22 mouse cellular contexts compared by ENCODE assay signal in genomic region chr15:82151176-82151575, GRCm38 (mm10). TPM values are rescaled to one million over a fixed set of nuclear protein-coding genes. Genes with fewer than 3 reads are reported as not detected.
DNase-seq lines count a peak whose midpoint lies in the region; ATAC-seq and TF ChIP-seq lines count a peak whose summit lies in the region.
"Had no signal": no experiment of that assay in that cellular context is flagged by ENCODE, and none has a peak within 500 bp of the region (broad histone marks: within the 10 kb centered on the region; RNA-seq: fewer than 3 reads in every experiment).

No protein-coding gene starts in this region.

- H3K27me3 ChIP-seq in CH12.LX (replicated peaks) = no peaks in the 10 kb centered on the region
- no peaks in the 10 kb centered on the region for H3K27me3 ChIP-seq in myocyte (ENCODE audit: control insufficient read depth, insufficient read depth, insufficient read length)
- H3K27me3 ChIP-seq in stomach, postnatal 0 days (ENCODE audit: control insufficient read depth, insufficient read depth, low read length) = no peaks in the 10 kb centered on the region
- H3K27me3 ChIP-seq in hindbrain, postnatal 0 days (ENCODE audit: insufficient read depth, low read length) = no peaks in the 10 kb centered on the region
- H3K27me3 ChIP-seq: embryonic facial prominence, embryonic 12.5 days; forebrain, embryonic 13.5 days; forebrain, embryonic 15.5 days had no signal

- peaks cover 87% of the 10 kb centered on the region for H3K79me2 ChIP-seq in CH12.LX (replicated peaks; ENCODE audit: control insufficient read depth, extremely low read depth, insufficient read depth, poor library complexity, severe bottlenecking)
- peaks cover 84% of the 10 kb centered on the region for H3K79me2 ChIP-seq in myocyte (ENCODE audit: control insufficient read depth, insufficient read depth)

- H3K9ac ChIP-seq in CH12.LX (ENCODE audit: insufficient read depth, low read depth) = peak overlapping the region; percentile 29; the same call in 1 of the 2 replicates
- H3K9ac ChIP-seq in stomach, postnatal 0 days (ENCODE audit: low read length) = no peak overlapping the region
- H3K9ac ChIP-seq in hindbrain, postnatal 0 days (replicated peaks; ENCODE audit: low read length) = no peak overlapping the region
- H3K9ac ChIP-seq: embryonic facial prominence, embryonic 12.5 days; forebrain, embryonic 13.5 days; forebrain, embryonic 15.5 days; forebrain, postnatal 0 days had no signal

- no peak for TF ChIP-seq CTCF in CH12.LX (conservative IDR thresholded peaks at IDR 0.05 in 1 of 2, IDR thresholded peaks at IDR 0.05 in 1 of 2; ENCODE audit: low read depth in 2 of 2, low read length in 2 of 2)
- TF ChIP-seq CTCF in stomach, postnatal 0 days (IDR thresholded peaks at IDR 0.05; ENCODE audit: low read depth) = no peak
- no peak for TF ChIP-seq CTCF in hindbrain, postnatal 0 days (IDR thresholded peaks at IDR 0.05; ENCODE audit: low read depth)

- H3ac ChIP-seq in myocyte (ENCODE audit: control insufficient read depth, insufficient read length) = no peak overlapping the region

- TF ChIP-seq POLR2A in CH12.LX (IDR thresholded peaks at IDR 0.05; ENCODE audit: low read depth, low read length) = no peak
- TF ChIP-seq POLR2A in myocyte (IDR thresholded peaks at IDR 0.05; ENCODE audit: insufficient read length, low read depth) = no peak

- peaks cover 16 to 69% of the 10 kb centered on the region in 2 experiments for H3K4me1 ChIP-seq in CH12.LX (ENCODE audit: control insufficient read depth in 1 of 2, insufficient read depth in 2 of 2)
- peaks cover 10% of the 10 kb centered on the region; the same call in 1 of the 2 replicates for H3K4me1 ChIP-seq in stomach, postnatal 0 days (replicated peaks; ENCODE audit: control insufficient read depth, insufficient read depth)
- H3K4me1 ChIP-seq in hindbrain, postnatal 0 days (ENCODE audit: insufficient read depth, low read length) = peaks cover 23% of the 10 kb centered on the region

- H3K4me3 ChIP-seq in CH12.LX (replicated peaks in 1 of 3; ENCODE audit: low read depth in 2 of 3, low read length in 2 of 3, poor library complexity in 1 of 3) (no peak overlapping the region), myocyte (no peak overlapping the region)
- no peak overlapping the region for H3K4me3 ChIP-seq in stomach, postnatal 0 days (ENCODE audit: low read depth, low read length)
- no peak overlapping the region for H3K4me3 ChIP-seq in hindbrain, postnatal 0 days (ENCODE audit: low read length)
- H3K4me3 ChIP-seq: embryonic facial prominence, embryonic 10.5 days; embryonic facial prominence, embryonic 12.5 days; forebrain, embryonic 13.5 days; forebrain, embryonic 15.5 days had no signal

- H3K4me2 ChIP-seq in CH12.LX (ENCODE audit: insufficient read depth, low read depth, poor library complexity, severe bottlenecking) = peak overlapping the region; percentile 69
- no peak overlapping the region for H3K4me2 ChIP-seq in myocyte (ENCODE audit: low read depth)
- no peak overlapping the region for H3K4me2 ChIP-seq in stomach, postnatal 0 days (replicated peaks; ENCODE audit: low read depth)
- no peak overlapping the region for H3K4me2 ChIP-seq in hindbrain, postnatal 0 days (ENCODE audit: low read depth, low read length)
- H3K4me2 ChIP-seq: embryonic facial prominence, embryonic 12.5 days; forebrain, embryonic 13.5 days; forebrain, embryonic 15.5 days had no signal

- dilution Hi-C loops in CH12.LX (cut with MboI; ENCODE audit: extremely low pct_ligation_motif_present, extremely low pct_unique_long_range_greater_than_20kb, low sequenced_read_pairs) = no loop called here

- DNase-seq in 416B (ENCODE audit: low read depth) (peak; percentile 56), CH12.LX (ENCODE audit: extremely low read depth) (no peak), MN1 (ENCODE audit: low spot score) (no peak)
- no peak for DNase-seq in stomach, postnatal 0 days (ENCODE audit: low spot score)
- DNase-seq in hindbrain, postnatal 0 days (ENCODE audit: low spot score) = no peak
- no peak for DNase-seq in natural killer cell, adult 2 months (ENCODE audit: low spot score in 2 of 2)
- DNase-seq: adrenal gland, adult 8-10 months; adrenal gland, postnatal 14 days; adrenal gland, postnatal 36 days; cerebellum, adult 11-12 months; cerebellum, adult 2 months; cerebellum, adult 9-10 months; cerebellum, postnatal 10 days; cerebellum, postnatal 25 days; forebrain, postnatal 0 days had no signal

- in situ Hi-C loops in CH12.LX (cut with MboI; ENCODE audit: low pct_ligation_motif_present, low pct_unique_long_range_greater_than_20kb, low sequenced_read_pairs) = no loop called here

- peak; percentile 63 for TF ChIP-seq EP300 in CH12.LX (IDR thresholded peaks at IDR 0.05; ENCODE audit: low read length)
- TF ChIP-seq EP300 in stomach, postnatal 0 days (optimal IDR thresholded peaks at IDR 0.05) = no peak

- peaks cover 0 to 39% of the 10 kb centered on the region in 2 experiments for H3K36me3 ChIP-seq in CH12.LX (replicated peaks in 1 of 2; ENCODE audit: control insufficient read depth in 1 of 2, insufficient read depth in 1 of 2, low read length in 1 of 2)
- H3K36me3 ChIP-seq in myocyte (ENCODE audit: control insufficient read depth, insufficient read depth) = peaks cover 19% of the 10 kb centered on the region
- no peaks in the 10 kb centered on the region for H3K36me3 ChIP-seq in stomach, postnatal 0 days (ENCODE audit: control insufficient read depth, insufficient read depth, low read length)
- no peaks in the 10 kb centered on the region for H3K36me3 ChIP-seq in hindbrain, postnatal 0 days (ENCODE audit: insufficient read depth, low read length)
- H3K36me3 ChIP-seq: embryonic facial prominence, embryonic 12.5 days; forebrain, embryonic 15.5 days had no signal

- TF ChIP-seq RAD21 in CH12.LX (IDR thresholded peaks at IDR 0.05; ENCODE audit: low read depth, low read length) = no peak

- 86% methylated on average over 4 of the region's 4 CpGs for WGBS in stomach, postnatal 0 days
- 92% methylated on average over 4 of the region's 4 CpGs for WGBS in hindbrain, postnatal 0 days

- ATAC-seq in stomach, postnatal 0 days (ENCODE audit: low FRiP score, low TSS enrichment) = no peak
- no peak for ATAC-seq in hindbrain, postnatal 0 days
- ATAC-seq: activated CD4-positive, CD25-positive, alpha-beta regulatory T cell, adult 4 months; CD4-positive, CD25-positive, alpha-beta regulatory T cell, adult 4 months; forebrain, embryonic 13.5 days; forebrain, embryonic 15.5 days; forebrain, postnatal 0 days had no signal

- no peaks in the 10 kb centered on the region for H3K9me3 ChIP-seq in CH12.LX (replicated peaks; ENCODE audit: low read length)
- H3K9me3 ChIP-seq in stomach, postnatal 0 days (ENCODE audit: control insufficient read depth, low read length) = no peaks in the 10 kb centered on the region
- no peaks in the 10 kb centered on the region for H3K9me3 ChIP-seq in hindbrain, postnatal 0 days (ENCODE audit: low read length)
- H3K9me3 ChIP-seq: embryonic facial prominence, embryonic 10.5 days; embryonic facial prominence, embryonic 12.5 days; forebrain, embryonic 13.5 days; forebrain, embryonic 15.5 days had no signal

- peak overlapping the region; percentile 71; the same call in 1 of the 2 replicates for H3K27ac ChIP-seq in CH12.LX (ENCODE audit: insufficient read depth, low read depth)
- 0 out of 2 replicates have a peak overlapping the region, but pooled peaks have one; percentile 4 for H3K27ac ChIP-seq in stomach, postnatal 0 days (replicated peaks)
- H3K27ac ChIP-seq in hindbrain, postnatal 0 days = no peak overlapping the region
- H3K27ac ChIP-seq: embryonic facial prominence, embryonic 10.5 days; embryonic facial prominence, embryonic 12.5 days; forebrain, embryonic 13.5 days; forebrain, embryonic 15.5 days had no signal

TF ChIP-seq in CH12.LX, 34 proteins besides CTCF, POLR2A, EP300 and RAD21:
- TF ChIP-seq CHD2 (IDR thresholded peaks at IDR 0.05; ENCODE audit: low read length) = no peak
- TF ChIP-seq ETS1 (conservative IDR thresholded peaks at IDR 0.05; ENCODE audit: low read depth, low read length) = peak; percentile 53; the same call in 1 of the 2 replicates
- peak; percentile 97 for TF ChIP-seq ZKSCAN1 (IDR thresholded peaks at IDR 0.05; ENCODE audit: borderline replicate concordance, low read depth, low read length)
- TF ChIP-seq JUND (conservative IDR thresholded peaks at IDR 0.05; ENCODE audit: low read depth, low read length) = peak; percentile 70; the same call in 1 of the 2 replicates
- peak; percentile 57; the same call in 1 of the 2 replicates for TF ChIP-seq MXI1 (IDR thresholded peaks at IDR 0.05; ENCODE audit: low read depth, low read length)
- TF ChIP-seq JUN (IDR thresholded peaks at IDR 0.05; ENCODE audit: insufficient read depth, low read depth, low read length) = peak; percentile 68
- TF ChIP-seq USF1 (IDR thresholded peaks at IDR 0.05; ENCODE audit: low read depth, low read length) = no peak

TF ChIP-seq in myocyte, 11 proteins besides CTCF, POLR2A, EP300 and RAD21:
- TF ChIP-seq MYOD1 (IDR thresholded peaks at IDR 0.05; ENCODE audit: control insufficient read depth in 1 of 3, insufficient read length in 2 of 3, low read depth in 2 of 3) (no peak), POLR2AphosphoS2 (IDR thresholded peaks at IDR 0.05; ENCODE audit: insufficient read length, low read depth) (peak; percentile 19)

RNA-seq across cellular contexts. Expression of gene Srebf2, which starts 4.2 kb away (rescaled TPM):
- 130 and 159 TPM in 2 replicates for total RNA-seq in CH12.LX (2012; rRNA removed)
- total RNA-seq in CH12.LX (2014; rRNA removed) = 77.6 and 94.3 TPM in 2 replicates
- polyA plus RNA-seq in CH12.LX (2012; ENCODE audit: insufficient read length, low read depth) = 214 and 253 TPM in 2 replicates
- 285 TPM for polyA plus RNA-seq in myocyte (2012; fragmentation: generic; extraction: Trizol)
- polyA plus RNA-seq in stomach, postnatal 0 days (2015; fragmentation: Nextera tagmentation; extraction: Ambion mirVana) = 119 and 127 TPM in 2 replicates
- total RNA-seq in hindbrain, postnatal 0 days (2014; rRNA removed) = 256 and 266 TPM in 2 replicates
- 139 and 145 TPM in 2 replicates for polyA plus RNA-seq in hindbrain, postnatal 0 days (2015; fragmentation: Nextera tagmentation; extraction: Ambion mirVana)

RNA-seq across cellular contexts. Expression of gene Ccdc134, which starts 23.5 kb away (rescaled TPM):
- total RNA-seq in CH12.LX (2012; rRNA removed) (37.1 and 48.8 TPM in 2 replicates), CH12.LX (2014; rRNA removed) (35.1 and 35.7 TPM in 2 replicates)
- polyA plus RNA-seq in CH12.LX (2012; ENCODE audit: insufficient read length, low read depth) (42.9 and 43.6 TPM in 2 replicates), myocyte (2012; fragmentation: generic; extraction: Trizol) (82.1 TPM)
- 8.2 and 8.5 TPM in 2 replicates for polyA plus RNA-seq in stomach, postnatal 0 days (2015; fragmentation: Nextera tagmentation; extraction: Ambion mirVana)
- 15.5 and 16.0 TPM in 2 replicates for total RNA-seq in hindbrain, postnatal 0 days (2014; rRNA removed)
- polyA plus RNA-seq in hindbrain, postnatal 0 days (2015; fragmentation: Nextera tagmentation; extraction: Ambion mirVana) = 6.4 and 8.4 TPM in 2 replicates
